Mouse (Mus musculus) stomach, postnatal 0 days (tissue): ENCODE data around the gene Prr13.

Experiments
- CTCF ChIP-seq: IDR thresholded peaks from 2 replicates; pipeline ENCODE4 v1.5.1; 2016; ENCODE audit warnings: antibody characterized with exemption, low read depth, mild to moderate bottlenecking, moderate library complexity
- EP300 ChIP-seq: optimal IDR thresholded peaks from 2 replicates; pipeline ENCODE3; 2016; ENCODE audit warnings: antibody characterized with exemption

DNA sequence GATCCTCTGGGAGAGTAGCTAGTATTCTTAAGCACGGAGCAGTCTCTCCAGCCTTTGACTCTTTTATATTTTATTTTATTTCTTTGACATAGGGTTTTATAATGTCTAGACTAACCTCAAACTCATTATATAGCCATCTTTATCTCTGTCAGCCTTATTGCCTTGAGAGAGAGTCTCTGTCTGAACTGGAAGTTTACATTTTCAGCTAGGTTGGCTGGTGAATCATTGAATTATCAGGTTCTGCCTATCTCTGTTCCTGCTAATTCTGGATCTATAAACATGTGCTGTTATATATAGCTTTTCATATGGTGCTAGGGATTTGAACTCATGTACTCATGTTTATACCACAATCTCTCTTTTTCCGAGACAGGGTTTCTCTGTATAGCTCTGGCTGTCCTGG is 41.3 kb upstream of the Prr13 start:
- no peak for TF ChIP-seq CTCF
- TF ChIP-seq EP300: no peak
